Mouse (Mus musculus): ENCODE measurements around the gene Ctss.
"Not testable (repeated sequence)": the region's sequence is repeated elsewhere in the genome, so short reads cannot be mapped to it uniquely, and the experiment has no call there.

Gene Ctss

DNA sequence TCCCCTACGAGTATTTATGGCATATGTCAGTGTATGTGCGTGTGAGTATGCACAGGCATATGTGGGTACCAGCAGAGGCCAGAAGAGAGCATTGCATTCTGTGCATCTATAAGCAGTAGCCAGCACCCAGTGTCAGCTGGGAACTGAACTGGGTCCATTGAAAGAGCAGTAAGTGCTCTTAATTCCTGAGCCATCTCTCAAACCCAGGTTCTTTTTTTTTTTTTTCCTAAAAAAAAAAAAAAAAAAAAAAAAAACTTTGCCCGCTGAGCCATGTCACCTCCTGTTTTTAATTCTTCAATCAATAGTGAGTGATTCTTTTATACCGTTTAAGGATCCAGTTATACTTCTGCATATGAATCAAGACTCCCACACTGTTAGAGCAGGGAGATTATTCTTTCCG lies 6.8 kb downstream of the Ctss start:
- DNase-seq (ENCODE audit: low read depth, low spot score): no peak

DNA sequence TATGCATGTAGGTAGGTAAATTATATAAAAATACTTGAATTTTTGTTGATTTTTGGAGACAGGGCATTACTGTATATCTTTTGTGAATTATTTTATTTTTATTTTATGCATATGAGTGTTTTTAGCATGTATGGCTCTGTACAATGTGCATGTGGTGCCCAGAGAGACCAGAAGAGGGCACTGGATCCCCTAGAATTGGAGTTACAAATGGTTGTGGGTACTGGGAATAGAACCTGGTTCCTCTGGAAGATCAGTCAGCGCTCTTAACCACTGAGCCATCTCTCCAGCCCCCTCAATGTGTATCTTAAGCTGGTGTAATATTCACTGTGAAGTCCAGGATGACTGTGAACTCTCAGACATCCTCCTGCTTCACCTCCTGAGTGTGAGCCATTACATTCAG lies 8.3 kb downstream of the Ctss start:
- no peak for DNase-seq (ENCODE audit: low read depth, low spot score)

DNA sequence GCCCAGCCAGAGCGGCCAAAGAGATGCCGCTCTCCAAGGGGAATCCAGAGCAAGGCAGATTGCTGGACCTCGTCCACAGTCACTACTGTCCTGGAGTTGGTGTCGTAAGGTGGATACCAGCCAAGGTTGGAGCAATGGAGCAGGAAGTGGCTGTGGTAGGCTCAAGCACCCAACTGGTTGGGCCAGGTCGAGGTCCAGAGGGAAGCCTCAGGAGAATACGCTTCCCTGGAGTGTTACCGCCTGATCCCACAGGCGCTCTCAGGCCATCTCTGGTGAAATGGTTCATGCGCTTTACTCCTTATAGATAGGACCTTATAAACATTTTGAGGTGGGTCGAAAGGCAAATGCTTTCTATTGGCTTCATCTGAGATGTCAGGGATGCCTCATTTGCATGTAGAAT lies 12.3 kb downstream of the Ctss start:
- no peak for DNase-seq (ENCODE audit: low read depth, low spot score)

DNA sequence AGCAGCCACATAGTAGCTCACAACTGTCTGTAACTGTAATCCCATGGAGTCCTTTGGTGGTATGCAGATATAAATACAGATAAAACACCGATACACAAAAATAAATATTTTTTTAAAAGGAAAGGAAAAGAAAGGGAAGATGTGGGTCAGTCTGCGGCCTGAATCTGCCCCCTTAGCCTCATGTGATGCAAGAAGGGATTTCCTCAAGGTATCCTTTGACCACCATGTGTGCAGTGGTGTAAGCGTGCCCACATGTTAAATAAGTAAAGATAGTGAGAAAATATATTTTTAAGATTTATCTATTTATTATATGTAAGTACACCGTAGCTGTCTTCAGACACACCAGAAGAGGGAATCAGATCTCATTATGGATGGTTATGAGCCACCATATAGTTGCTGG lies 13.3 kb downstream of the Ctss start:
- no peak for DNase-seq (ENCODE audit: low read depth, low spot score)

DNA sequence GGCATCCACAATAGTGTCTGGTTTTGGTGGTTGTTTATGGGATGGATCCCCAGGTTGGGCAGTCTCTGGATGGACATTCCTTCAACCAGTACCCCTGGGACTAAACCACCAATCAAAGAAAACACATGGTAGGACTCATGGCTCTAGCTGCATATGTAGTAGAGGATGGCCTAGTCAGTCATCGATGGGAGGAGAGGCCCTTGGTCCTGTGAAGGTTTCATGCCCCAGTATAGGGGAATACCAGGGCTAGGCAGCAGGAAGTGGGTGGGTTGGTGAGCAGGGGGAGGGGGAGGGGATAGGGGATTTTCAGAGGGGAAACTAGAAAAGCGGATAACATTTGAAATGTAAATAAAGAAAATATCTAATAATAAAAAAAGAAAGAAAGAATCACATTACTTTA lies 14.6 kb downstream of the Ctss start:
- DNase-seq (ENCODE audit: low read depth, low spot score): not testable (repeated sequence)

DNA sequence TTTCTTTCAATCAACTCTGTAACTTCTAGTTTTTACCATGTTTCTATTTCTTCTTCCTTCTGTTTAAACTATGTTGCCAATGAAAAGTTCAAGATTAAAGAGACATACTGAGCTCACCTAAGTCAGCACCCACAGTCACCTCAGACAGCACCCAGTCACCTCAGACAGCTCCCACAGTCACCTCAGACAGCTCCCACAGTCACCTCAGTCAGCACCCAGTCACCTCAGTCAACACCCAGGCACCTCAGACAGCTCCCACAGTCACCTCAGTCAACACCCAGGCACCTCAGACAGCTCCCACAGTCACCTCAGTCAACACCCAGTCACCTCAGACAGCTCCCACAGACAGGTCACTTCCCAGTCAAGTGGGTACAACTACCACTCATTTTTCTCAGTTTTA lies 15.6 kb downstream of the Ctss start:
- DNase-seq (ENCODE audit: low read depth, low spot score): no peak

DNA sequence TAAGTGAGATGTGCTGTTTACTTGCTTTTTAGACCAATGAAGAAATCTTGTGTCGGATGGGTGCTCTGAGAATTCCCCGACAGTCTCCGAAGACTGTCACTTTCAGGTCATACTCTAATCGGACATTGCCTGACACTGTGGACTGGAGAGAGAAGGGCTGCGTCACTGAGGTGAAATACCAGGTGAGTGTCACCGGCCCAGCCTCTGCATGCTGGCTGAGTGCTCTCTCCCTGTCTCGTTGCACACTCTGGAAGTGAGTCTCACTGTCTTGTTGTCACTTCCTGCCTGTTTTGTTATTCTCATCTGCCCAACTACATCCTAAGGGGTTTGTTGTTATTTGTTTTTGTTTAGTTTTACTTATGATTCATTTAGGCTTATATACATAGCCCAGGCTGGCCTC lies 16.4 kb downstream of the Ctss start:
- no peak for DNase-seq (ENCODE audit: low read depth, low spot score)

DNA sequence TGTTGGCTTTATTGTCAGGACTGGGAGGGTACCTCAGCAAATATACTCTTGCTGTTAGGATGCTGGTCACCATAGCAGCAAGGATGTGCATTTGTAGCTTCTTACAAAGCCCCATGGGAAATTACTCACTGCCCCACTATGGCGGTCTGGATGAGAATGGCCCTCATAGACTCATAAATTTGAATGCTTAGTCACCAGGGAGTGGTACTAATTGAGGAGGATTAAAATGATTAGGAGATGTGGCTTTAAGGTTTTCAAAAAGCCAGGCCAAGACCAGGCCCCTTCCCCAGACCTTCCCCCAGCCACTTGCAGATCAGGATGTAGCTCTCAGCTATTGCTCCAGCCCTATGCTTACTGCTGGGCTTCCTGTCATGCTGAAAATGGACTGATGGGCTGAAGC lies 23.6 kb downstream of the Ctss start:
- DNase-seq (ENCODE audit: low read depth, low spot score): no peak

DNA sequence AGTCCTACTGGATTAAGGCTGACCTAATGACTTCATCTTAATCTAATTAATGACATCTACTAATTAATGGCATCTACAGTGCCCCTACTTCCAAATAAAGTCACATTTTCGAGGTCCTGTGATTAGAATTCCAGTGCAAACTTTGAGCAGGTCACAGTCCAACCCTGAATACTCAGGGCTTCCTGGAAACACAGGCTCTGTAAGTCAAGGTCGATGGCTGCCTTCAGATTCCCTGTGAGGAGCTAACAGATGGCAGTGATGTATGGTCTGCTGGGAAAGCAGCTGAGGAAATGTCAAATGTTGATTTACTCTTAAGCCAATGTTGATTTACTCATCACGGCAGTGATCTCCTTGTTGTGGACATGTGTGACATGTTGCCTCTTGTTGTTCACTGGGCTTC lies 27.4 kb downstream of the Ctss start:
- DNase-seq (ENCODE audit: low read depth, low spot score): no peak

DNA sequence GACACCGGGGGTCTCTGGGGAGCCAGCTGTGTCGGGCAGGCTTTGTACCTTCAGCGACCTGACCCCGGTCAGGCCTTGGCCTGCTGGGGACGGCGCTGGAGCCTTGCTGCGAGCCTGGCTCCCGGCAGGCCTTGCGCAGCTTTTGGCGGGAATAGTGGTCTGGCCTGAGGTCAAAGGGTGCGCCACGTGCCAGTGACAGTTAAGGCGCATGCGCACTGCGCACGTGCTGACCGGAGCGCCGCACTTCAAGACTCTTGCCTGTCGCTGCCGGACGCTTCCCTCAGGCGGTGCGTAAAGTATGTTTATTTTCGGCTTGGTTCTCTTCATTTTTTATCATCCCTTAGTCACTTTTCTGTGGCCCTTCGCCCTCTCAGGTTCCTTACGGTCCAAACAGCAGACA lies 32.9 kb downstream of the Ctss start, which contains the start of gene Hormad1:
TSS of gene Hormad1 (plus strand) at position 241 of the 400 bp plus-strand sequence.
- DNase-seq (ENCODE audit: low read depth, low spot score): no peak

DNA sequence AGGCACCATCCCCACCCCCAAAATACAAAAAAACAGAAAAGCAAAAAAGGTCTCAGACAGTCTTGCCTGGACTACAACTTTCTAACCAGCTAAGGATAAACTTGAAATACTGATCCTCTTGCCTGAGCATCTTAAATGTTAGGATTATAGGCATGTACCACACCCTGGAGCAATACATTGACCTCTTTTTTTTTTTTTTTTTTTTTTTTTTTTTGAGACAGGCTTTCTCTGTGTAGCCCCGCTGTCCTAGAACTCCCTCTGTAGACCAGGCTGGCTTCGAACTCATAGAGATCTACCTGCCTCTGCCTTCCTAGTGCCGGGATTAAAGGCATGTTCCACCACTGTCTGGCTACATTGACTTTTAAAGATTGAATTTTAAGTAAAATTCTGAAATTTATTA lies 34.2 kb downstream of the Ctss start:
- no peak for DNase-seq (ENCODE audit: low read depth, low spot score)

DNA sequence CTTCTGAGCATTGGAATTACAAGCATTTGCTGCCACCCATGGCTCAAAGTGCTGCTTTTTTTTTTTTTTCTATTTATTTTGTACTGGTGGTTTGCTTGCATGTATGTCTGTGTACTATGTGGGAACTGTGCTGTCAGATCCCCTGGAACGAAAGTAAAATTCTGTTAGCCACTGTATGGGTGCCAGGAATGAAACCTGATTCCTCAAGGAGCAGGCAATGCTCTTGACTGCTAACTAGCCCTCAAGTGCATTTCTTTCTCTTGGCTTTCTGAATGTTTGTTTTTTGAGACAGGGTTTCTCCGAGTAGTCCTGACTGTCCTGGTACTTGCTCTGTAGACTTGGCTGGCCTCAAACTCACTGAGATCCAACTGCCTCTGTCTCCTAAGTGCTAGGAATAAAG lies 35.2 kb downstream of the Ctss start:
- no peak for DNase-seq (ENCODE audit: low read depth, low spot score)

DNA sequence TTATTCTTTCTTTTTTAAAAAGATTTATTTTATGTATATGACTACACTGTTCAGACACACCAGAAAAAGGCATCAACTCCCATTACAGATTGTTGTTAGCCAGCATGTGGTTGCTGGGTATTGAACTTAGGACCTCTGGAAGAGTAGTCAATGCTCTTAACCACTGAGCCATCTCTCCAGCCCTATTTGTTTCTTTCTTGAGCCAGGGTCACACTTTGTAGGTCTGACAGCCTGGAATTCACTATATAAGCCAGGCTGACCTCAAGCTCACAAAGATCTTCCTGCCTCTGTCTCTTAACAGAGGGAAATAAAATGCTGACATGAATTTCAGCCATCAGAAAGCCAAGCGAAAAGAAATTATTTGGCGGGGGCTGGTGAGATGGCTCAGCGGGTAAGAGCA lies 43.0 kb downstream of the Ctss start:
- DNase-seq (ENCODE audit: low read depth, low spot score): no peak

DNA sequence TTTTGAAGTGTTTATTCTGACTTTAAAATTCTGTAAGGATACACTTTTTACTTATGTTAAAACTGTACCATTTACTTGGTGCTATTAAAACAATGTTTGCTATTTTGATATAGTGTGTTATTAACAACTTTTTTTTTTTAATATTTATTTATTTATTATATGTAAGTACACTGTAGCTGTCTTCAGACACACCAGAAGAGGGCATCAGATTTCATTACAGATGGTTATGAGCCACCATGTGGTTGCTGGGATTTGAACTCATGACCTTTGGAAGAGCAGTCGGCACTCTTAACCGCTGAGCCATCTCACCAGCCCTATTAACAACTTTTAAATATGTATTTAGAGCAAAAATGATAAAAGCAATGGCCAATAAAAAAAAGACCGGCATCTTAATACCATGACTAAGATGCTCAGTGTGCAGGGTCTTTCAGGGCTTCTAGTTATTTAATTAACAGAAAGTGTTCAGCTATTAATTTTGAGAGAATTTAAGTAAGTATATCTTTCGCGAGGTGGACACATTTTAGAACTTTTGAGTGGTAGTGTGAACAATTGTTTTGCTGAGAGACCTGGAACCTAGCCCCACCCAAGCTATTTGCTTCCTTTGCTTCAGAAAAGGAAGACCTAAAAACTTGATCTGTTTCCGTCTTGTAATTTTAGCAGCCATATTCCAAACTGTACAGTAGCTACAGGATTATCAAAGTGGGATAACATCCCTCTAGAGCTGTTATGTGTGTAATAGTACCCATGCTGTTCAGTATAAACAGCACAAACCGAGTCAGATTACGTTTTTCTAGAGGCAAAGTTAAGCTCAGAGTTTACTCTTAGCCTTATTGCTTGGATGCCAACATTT lies 61.4 kb downstream of the Ctss start:
- DNase-seq (ENCODE audit: low read depth, low spot score): no peak

DNA sequence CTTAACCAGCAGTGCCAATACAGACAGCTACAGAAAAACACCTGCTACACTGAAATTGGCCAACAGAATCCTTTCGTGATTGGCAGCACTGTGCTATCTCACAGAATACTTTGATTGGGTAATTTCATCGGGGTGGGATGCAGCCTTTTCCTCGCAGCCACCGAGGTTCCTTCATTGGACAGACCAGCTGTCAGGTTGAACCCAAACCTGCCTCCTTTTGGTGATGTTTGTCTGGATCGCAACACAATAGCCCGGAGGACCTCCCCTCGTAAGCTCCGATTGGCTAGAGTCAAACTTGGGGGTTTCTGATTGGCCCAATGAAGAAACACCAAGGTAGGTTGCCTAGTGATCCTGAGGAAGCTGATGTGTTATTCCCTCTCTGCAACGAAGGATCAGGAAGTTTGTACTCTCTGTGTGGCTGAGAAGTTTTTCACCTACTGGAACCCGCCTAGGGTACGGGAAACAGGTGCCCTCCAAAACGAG lies 62.1 kb downstream of the Ctss start, which contains the start of gene Golph3l:
TSS of gene Golph3l (plus strand) at position 331 of the 483 bp plus-strand sequence.
- peak; percentile 94 for DNase-seq (ENCODE audit: low read depth, low spot score)

DNA sequence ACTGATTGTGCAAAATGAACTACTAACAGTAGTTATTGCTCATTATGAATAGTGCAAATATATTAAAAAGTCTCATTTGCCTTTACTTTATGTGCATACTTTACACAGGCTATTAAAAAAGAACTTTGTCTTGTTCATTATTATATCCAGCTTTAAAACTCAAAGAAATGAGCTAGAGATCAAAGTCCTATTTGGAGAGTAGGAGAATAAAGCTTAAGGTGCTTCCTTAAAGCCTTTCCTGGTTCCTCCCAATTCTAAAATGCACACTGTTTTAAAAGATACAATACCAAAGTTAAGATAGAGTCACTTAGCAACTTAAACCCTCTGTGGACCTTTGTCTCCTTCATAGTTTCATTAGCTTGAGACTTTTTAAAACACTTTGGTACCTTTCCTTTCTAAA lies 72.1 kb downstream of the Ctss start:
- no peak for DNase-seq (ENCODE audit: low read depth, low spot score)

DNA sequence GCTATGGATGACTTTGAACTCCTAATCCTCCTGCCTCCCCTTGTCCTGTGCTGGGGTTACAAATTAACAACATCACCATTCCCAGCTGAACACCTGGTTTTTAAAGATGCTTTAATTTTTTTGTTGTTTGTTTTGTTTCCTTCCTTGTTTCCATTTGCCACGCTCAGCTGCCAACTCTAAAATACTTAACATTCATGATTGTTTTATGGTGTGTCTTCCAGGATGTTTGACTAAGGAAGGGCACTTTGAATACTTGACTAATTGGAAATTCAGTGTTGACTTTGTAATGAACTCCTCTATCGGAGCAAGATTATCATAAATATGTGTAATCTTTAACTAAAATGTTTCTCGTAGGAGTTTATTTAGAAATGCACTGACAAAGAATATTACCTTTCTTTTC lies 74.7 kb downstream of the Ctss start:
- no peak for DNase-seq (ENCODE audit: low read depth, low spot score)
